Mouse (Mus musculus): ENCODE results near the gene Xpc. TPM values are rescaled to one million over a fixed set of nuclear protein-coding genes. Genes with fewer than 3 reads are reported as not detected.

Xpc gene
- polyA plus RNA-seq, 1 experiment from 2014 or later: 25.7 TPM

DNA sequence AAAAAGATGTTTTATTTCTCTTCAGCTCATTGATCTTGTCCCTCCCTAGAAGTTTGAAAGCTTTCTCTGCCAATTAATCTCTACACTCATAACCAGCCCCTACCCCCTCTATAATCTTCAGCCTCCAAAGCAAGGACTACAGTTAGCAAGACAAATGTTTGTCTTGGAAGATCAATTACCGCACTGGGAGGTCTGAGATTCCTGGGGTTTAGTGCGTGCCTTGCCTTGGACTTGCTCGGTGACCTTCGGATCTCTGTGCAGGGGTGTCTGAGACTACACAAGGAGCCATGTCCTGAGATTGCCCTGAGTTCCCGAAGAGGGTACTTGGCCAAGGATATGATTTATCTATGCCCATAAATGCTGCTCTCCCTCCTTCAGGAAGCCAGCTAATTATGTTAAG is 17.7 kb upstream of the Xpc start:
- H3K27me3 ChIP-seq (ENCODE audit: control insufficient read depth, insufficient read depth, low read length): no peaks in the 10 kb centered on the region
- no peaks in the 10 kb centered on the region for H3K36me3 ChIP-seq (ENCODE audit: control insufficient read depth, insufficient read depth, low read length)
- ATAC-seq (ENCODE audit: insufficient number of reproducible peaks, low FRiP score, low TSS enrichment, low read depth) (no peak), DNase-seq (ENCODE audit: low spot score) (no peak)
- H3K27ac ChIP-seq (replicated peaks; ENCODE audit: low read depth, low read length): no peak overlapping the region
- H3K4me1 ChIP-seq (ENCODE audit: control insufficient read depth, insufficient read depth, low read length): no peaks in the 10 kb centered on the region
- H3K4me2 ChIP-seq (ENCODE audit: low read depth, severe bottlenecking): no peak overlapping the region
- WGBS: 52% methylated on average over 5 of the region's 5 CpGs
- no peak overlapping the region for H3K4me3 ChIP-seq (ENCODE audit: low read depth, low read length)
- H3K9me3 ChIP-seq (ENCODE audit: control insufficient read depth, low read length): no peaks in the 10 kb centered on the region
- no peak overlapping the region for H3K9ac ChIP-seq (ENCODE audit: low read length)

DNA sequence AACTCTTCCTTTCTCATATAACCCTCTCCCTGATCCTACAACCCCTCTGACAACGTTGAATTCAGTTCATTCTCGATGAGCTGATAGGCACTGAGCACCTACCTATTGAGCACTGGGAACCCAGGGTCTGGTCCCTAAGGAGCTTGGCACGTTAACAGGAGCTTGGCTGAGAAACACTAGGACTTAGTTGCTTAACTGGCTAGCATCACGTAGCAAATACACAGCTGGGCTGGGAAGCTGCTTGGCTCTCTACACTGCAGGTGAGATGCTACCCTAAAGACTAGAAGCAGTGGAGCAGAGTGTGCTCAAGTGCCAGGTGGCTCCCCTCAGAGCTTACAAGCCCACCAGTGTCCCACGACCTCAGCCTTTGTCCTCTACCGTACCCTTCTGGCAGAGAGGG is 17.0 kb upstream of the Xpc start:
- H3K9me3 ChIP-seq (ENCODE audit: control insufficient read depth, low read length): no peaks in the 10 kb centered on the region
- H3K36me3 ChIP-seq (ENCODE audit: control insufficient read depth, insufficient read depth, low read length): no peaks in the 10 kb centered on the region
- DNase-seq (ENCODE audit: low spot score): no peak
- H3K9ac ChIP-seq (ENCODE audit: low read length): no peak overlapping the region
- H3K4me1 ChIP-seq (ENCODE audit: control insufficient read depth, insufficient read depth, low read length): no peaks in the 10 kb centered on the region
- no peak overlapping the region for H3K4me3 ChIP-seq (ENCODE audit: low read depth, low read length)
- H3K4me2 ChIP-seq (ENCODE audit: low read depth, severe bottlenecking): no peak overlapping the region
- H3K27ac ChIP-seq (replicated peaks; ENCODE audit: low read depth, low read length): no peak overlapping the region
- ATAC-seq (ENCODE audit: insufficient number of reproducible peaks, low FRiP score, low TSS enrichment, low read depth): no peak
- no peaks in the 10 kb centered on the region for H3K27me3 ChIP-seq (ENCODE audit: control insufficient read depth, insufficient read depth, low read length)
- 72% methylated on average over 6 of the region's 6 CpGs for WGBS

- DNase-seq (ENCODE audit: low spot score) (no peak), ATAC-seq (ENCODE audit: insufficient number of reproducible peaks, low FRiP score, low TSS enrichment, low read depth) (no peak)
- 85% methylated on average over 6 of the region's 6 CpGs for WGBS
- no peaks in the 10 kb centered on the region for H3K4me1 ChIP-seq (ENCODE audit: control insufficient read depth, insufficient read depth, low read length)
- no peak overlapping the region for H3K27ac ChIP-seq (replicated peaks; ENCODE audit: low read depth, low read length)
- H3K4me3 ChIP-seq (ENCODE audit: low read depth, low read length): no peak overlapping the region
- H3K27me3 ChIP-seq (ENCODE audit: control insufficient read depth, insufficient read depth, low read length): no peaks in the 10 kb centered on the region
- H3K36me3 ChIP-seq (ENCODE audit: control insufficient read depth, insufficient read depth, low read length): no peaks in the 10 kb centered on the region
- no peaks in the 10 kb centered on the region for H3K9me3 ChIP-seq (ENCODE audit: control insufficient read depth, low read length)
- no peak overlapping the region for H3K9ac ChIP-seq (ENCODE audit: low read length)
- no peak overlapping the region for H3K4me2 ChIP-seq (ENCODE audit: low read depth, severe bottlenecking)
These were observed 15.6 kb upstream of the Xpc start for GRCm38 (mm10) chr6:91531276-91531675.

- Histone ChIP-seq H3K9ac (ENCODE audit: low read length) (no peak overlapping the region), H3K27ac (replicated peaks; ENCODE audit: low read depth, low read length) (no peak overlapping the region), H3K4me2 (ENCODE audit: low read depth, severe bottlenecking) (no peak overlapping the region), H3K4me1 (ENCODE audit: control insufficient read depth, insufficient read depth, low read length) (no peaks in the 10 kb centered on the region), H3K4me3 (ENCODE audit: low read depth, low read length) (no peak overlapping the region), H3K9me3 (ENCODE audit: control insufficient read depth, low read length) (no peaks in the 10 kb centered on the region), H3K27me3 (ENCODE audit: control insufficient read depth, insufficient read depth, low read length) (no peaks in the 10 kb centered on the region), H3K36me3 (ENCODE audit: control insufficient read depth, insufficient read depth, low read length) (no peaks in the 10 kb centered on the region)
- no peak for ATAC-seq (ENCODE audit: insufficient number of reproducible peaks, low FRiP score, low TSS enrichment, low read depth)
- 91% methylated on average over 8 of the region's 8 CpGs for WGBS
- no peak for DNase-seq (ENCODE audit: low spot score)
These were observed 15.0 kb upstream of the Xpc start for GRCm38 (mm10) chr6:91530673-91531072.

DNA sequence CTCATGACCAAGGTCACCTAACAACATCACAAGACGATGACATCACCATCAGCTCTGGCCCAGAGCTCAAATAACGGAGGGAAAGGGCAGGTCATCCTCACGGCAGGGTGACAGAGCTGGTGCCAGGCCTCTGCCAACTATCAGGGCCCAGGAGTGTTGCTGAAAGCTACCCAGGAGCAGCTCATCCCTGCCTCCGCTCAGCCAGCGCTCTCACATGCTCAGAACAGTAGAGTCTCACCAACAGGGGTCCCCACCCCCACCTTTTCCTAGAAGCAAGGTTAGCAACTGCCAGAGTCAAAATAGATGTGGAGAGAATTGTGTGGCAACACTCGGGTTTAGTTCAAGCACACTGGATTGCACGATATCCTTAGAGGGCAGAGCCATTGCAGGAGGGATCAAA is 12.6 kb upstream of the Xpc start:
- H3K27me3 ChIP-seq (ENCODE audit: control insufficient read depth, insufficient read depth, low read length): no peaks in the 10 kb centered on the region
- 86% methylated on average over 7 of the region's 7 CpGs for WGBS
- no peak overlapping the region for H3K4me2 ChIP-seq (ENCODE audit: low read depth, severe bottlenecking)
- ATAC-seq (ENCODE audit: insufficient number of reproducible peaks, low FRiP score, low TSS enrichment, low read depth) (no peak), DNase-seq (ENCODE audit: low spot score) (no peak)
- no peak overlapping the region for H3K4me3 ChIP-seq (ENCODE audit: low read depth, low read length)
- peaks cover 2% of the 10 kb centered on the region; the same call in 1 of the 2 replicates for H3K36me3 ChIP-seq (ENCODE audit: control insufficient read depth, insufficient read depth, low read length)
- H3K9ac ChIP-seq (ENCODE audit: low read length): no peak overlapping the region
- H3K9me3 ChIP-seq (ENCODE audit: control insufficient read depth, low read length): no peaks in the 10 kb centered on the region
- H3K27ac ChIP-seq (replicated peaks; ENCODE audit: low read depth, low read length): no peak overlapping the region
- H3K4me1 ChIP-seq (ENCODE audit: control insufficient read depth, insufficient read depth, low read length): no peaks in the 10 kb centered on the region

GRCm38 (mm10) chr6:91527227-91527860 is 11.7 kb upstream of the Xpc start:
- ATAC-seq (ENCODE audit: insufficient number of reproducible peaks, low FRiP score, low TSS enrichment, low read depth) (no peak), DNase-seq (ENCODE audit: low spot score) (no peak)
- peaks cover 2% of the 10 kb centered on the region; the same call in 1 of the 2 replicates for H3K36me3 ChIP-seq (ENCODE audit: control insufficient read depth, insufficient read depth, low read length)
- H3K4me2 ChIP-seq (ENCODE audit: low read depth, severe bottlenecking): no peak overlapping the region
- no peaks in the 10 kb centered on the region for H3K4me1 ChIP-seq (ENCODE audit: control insufficient read depth, insufficient read depth, low read length)
- WGBS: 58% methylated on average over 5 of the region's 5 CpGs
- H3K4me3 ChIP-seq (ENCODE audit: low read depth, low read length): no peak overlapping the region
- H3K27me3 ChIP-seq (ENCODE audit: control insufficient read depth, insufficient read depth, low read length): no peaks in the 10 kb centered on the region
- no peak overlapping the region for H3K27ac ChIP-seq (replicated peaks; ENCODE audit: low read depth, low read length)
- H3K9ac ChIP-seq (ENCODE audit: low read length): no peak overlapping the region
- H3K9me3 ChIP-seq (ENCODE audit: control insufficient read depth, low read length): no peaks in the 10 kb centered on the region

DNA sequence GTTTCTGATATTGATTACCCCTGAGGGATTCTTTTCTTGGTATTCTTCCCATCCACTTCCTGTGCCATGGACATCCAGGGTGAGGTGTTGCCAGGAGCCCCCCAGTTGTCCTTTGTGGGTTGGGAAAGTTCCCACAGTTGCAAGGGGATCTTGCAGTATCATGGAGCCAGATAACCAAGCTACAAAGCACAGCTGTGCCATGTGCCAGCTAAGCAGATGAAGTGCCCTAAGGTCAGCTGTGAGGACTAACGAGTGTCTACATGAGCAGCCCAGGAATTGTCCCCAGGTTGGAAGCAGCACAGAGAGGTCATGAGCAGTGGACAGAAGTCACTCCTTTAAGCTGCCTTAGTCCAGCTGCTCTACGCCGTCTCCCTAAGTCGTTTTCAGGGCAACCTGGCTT is 9.9 kb upstream of the Xpc start:
- 73% methylated on average over 4 of the region's 4 CpGs for WGBS

GRCm38 (mm10) chr6:91522816-91523215 is 7.1 kb upstream of the Xpc start:
- Histone ChIP-seq H3K4me2 (ENCODE audit: low read depth, severe bottlenecking) (no peak overlapping the region), H3K27ac (replicated peaks; ENCODE audit: low read depth, low read length) (no peak overlapping the region), H3K36me3 (ENCODE audit: control insufficient read depth, insufficient read depth, low read length) (peaks cover 17% of the 10 kb centered on the region; the same call in 1 of the 2 replicates), H3K27me3 (ENCODE audit: control insufficient read depth, insufficient read depth, low read length) (no peaks in the 10 kb centered on the region), H3K4me3 (ENCODE audit: low read depth, low read length) (no peak overlapping the region), H3K9me3 (ENCODE audit: control insufficient read depth, low read length) (no peaks in the 10 kb centered on the region), H3K4me1 (ENCODE audit: control insufficient read depth, insufficient read depth, low read length) (no peaks in the 10 kb centered on the region), H3K9ac (ENCODE audit: low read length) (no peak overlapping the region)
- WGBS: 91% methylated on average over 5 of the region's 5 CpGs
- DNase-seq (ENCODE audit: low spot score) (no peak), ATAC-seq (ENCODE audit: insufficient number of reproducible peaks, low FRiP score, low TSS enrichment, low read depth) (no peak)

More for the DNA sequence above, 9.9 kb upstream of the Xpc start:
- no peak overlapping the region for H3K9ac ChIP-seq (ENCODE audit: low read length)
- DNase-seq (ENCODE audit: low spot score) (no peak), ATAC-seq (ENCODE audit: insufficient number of reproducible peaks, low FRiP score, low TSS enrichment, low read depth) (no peak)
- H3K4me3 ChIP-seq (ENCODE audit: low read depth, low read length): no peak overlapping the region
- H3K4me2 ChIP-seq (ENCODE audit: low read depth, severe bottlenecking): no peak overlapping the region
- H3K4me1 ChIP-seq (ENCODE audit: control insufficient read depth, insufficient read depth, low read length): no peaks in the 10 kb centered on the region
- H3K9me3 ChIP-seq (ENCODE audit: control insufficient read depth, low read length): no peaks in the 10 kb centered on the region
- H3K27me3 ChIP-seq (ENCODE audit: control insufficient read depth, insufficient read depth, low read length): no peaks in the 10 kb centered on the region
- H3K27ac ChIP-seq (replicated peaks; ENCODE audit: low read depth, low read length): no peak overlapping the region
- H3K36me3 ChIP-seq (ENCODE audit: control insufficient read depth, insufficient read depth, low read length): peaks cover 5% of the 10 kb centered on the region; the same call in 1 of the 2 replicates
